Mouse (Mus musculus): Measurements from ENCODE around the gene Gm19935. TPM values are rescaled to one million over a fixed set of nuclear protein-coding genes. Genes with fewer than 3 reads are reported as not detected.

Gm19935 gene
- polyA plus RNA-seq (2012; rRNA removed) = 7.3 and 9.9 TPM in 2 replicates

GRCm38 (mm10) chr8:90817293-90817692, at the start of gene Gm19935:
TSS of gene Gm19935 (minus strand) at chr8:90817393.
- Histone ChIP-seq H3K27me3 (ENCODE audit: control insufficient read depth, insufficient read depth, low read length) (no peaks in the 10 kb centered on the region), H3K27ac (ENCODE audit: insufficient read depth, low read length) (no peak within 1 kb of the TSS), H3K4me1 (ENCODE audit: control insufficient read depth, insufficient read depth, low read length) (no peaks in the 10 kb centered on the region), H3K4me3 (replicated peaks; ENCODE audit: insufficient read depth, low read depth, low read length) (peak within 1 kb of the TSS; percentile 21)
- TF ChIP-seq CTCF (IDR thresholded peaks at IDR 0.05; ENCODE audit: borderline replicate concordance, insufficient read depth, low read depth, low read length) = no peak
- no peak for TF ChIP-seq POLR2A (IDR thresholded peaks at IDR 0.05; ENCODE audit: borderline replicate concordance, insufficient read depth, low read length)
- no peak for DNase-seq
- WGBS = 81% methylated on average over 2 of the region's 2 CpGs

- WGBS = 57% methylated on average over 9 of the region's 9 CpGs
- H3K27ac ChIP-seq (ENCODE audit: insufficient read depth, low read length) = no peak overlapping the region
- TF ChIP-seq POLR2A (IDR thresholded peaks at IDR 0.05; ENCODE audit: borderline replicate concordance, insufficient read depth, low read length) (no peak), CTCF (IDR thresholded peaks at IDR 0.05; ENCODE audit: borderline replicate concordance, insufficient read depth, low read depth, low read length) (no peak)
- no peaks in the 10 kb centered on the region for H3K27me3 ChIP-seq (ENCODE audit: control insufficient read depth, insufficient read depth, low read length)
- no peak overlapping the region for H3K4me3 ChIP-seq (replicated peaks; ENCODE audit: insufficient read depth, low read depth, low read length)
- peaks cover 7% of the 10 kb centered on the region for H3K4me1 ChIP-seq (ENCODE audit: control insufficient read depth, insufficient read depth, low read length)
- DNase-seq = peak in 1 of 2 experiments; percentile 48
Measured at GRCm38 (mm10) chr8:90862038-90862437, 44.8 kb upstream of the Gm19935 start.

- WGBS = 5% methylated on average over 9 of the region's 9 CpGs
- Histone ChIP-seq H3K4me1 (ENCODE audit: control insufficient read depth, insufficient read depth, low read length) (peaks cover 7% of the 10 kb centered on the region), H3K27ac (ENCODE audit: insufficient read depth, low read length) (no peak overlapping the region), H3K27me3 (ENCODE audit: control insufficient read depth, insufficient read depth, low read length) (no peaks in the 10 kb centered on the region), H3K4me3 (replicated peaks; ENCODE audit: insufficient read depth, low read depth, low read length) (no peak overlapping the region)
- TF ChIP-seq POLR2A (IDR thresholded peaks at IDR 0.05; ENCODE audit: borderline replicate concordance, insufficient read depth, low read length) (no peak), CTCF (IDR thresholded peaks at IDR 0.05; ENCODE audit: borderline replicate concordance, insufficient read depth, low read depth, low read length) (no peak)
- DNase-seq = peak; percentile 65 to 75
Measured at GRCm38 (mm10) chr8:90861266-90861944, 44.2 kb upstream of the Gm19935 start.

- WGBS = 92% methylated on average over 2 of the region's 2 CpGs
- no peaks in the 10 kb centered on the region for H3K27me3 ChIP-seq (ENCODE audit: control insufficient read depth, insufficient read depth, low read length)
- no peak overlapping the region for H3K27ac ChIP-seq (ENCODE audit: insufficient read depth, low read length)
- TF ChIP-seq CTCF (IDR thresholded peaks at IDR 0.05; ENCODE audit: borderline replicate concordance, insufficient read depth, low read depth, low read length) (no peak), POLR2A (IDR thresholded peaks at IDR 0.05; ENCODE audit: borderline replicate concordance, insufficient read depth, low read length) (no peak)
- H3K4me3 ChIP-seq (replicated peaks; ENCODE audit: insufficient read depth, low read depth, low read length) = no peak overlapping the region
- DNase-seq = no peak
- peaks cover 7% of the 10 kb centered on the region for H3K4me1 ChIP-seq (ENCODE audit: control insufficient read depth, insufficient read depth, low read length)
Measured at GRCm38 (mm10) chr8:90858071-90858470, 40.9 kb upstream of the Gm19935 start.

- 100% methylated on average over 1 of the region's 1 CpGs for WGBS
- Histone ChIP-seq H3K27ac (ENCODE audit: insufficient read depth, low read length) (no peak overlapping the region), H3K4me1 (ENCODE audit: control insufficient read depth, insufficient read depth, low read length) (peaks cover 7% of the 10 kb centered on the region), H3K4me3 (replicated peaks; ENCODE audit: insufficient read depth, low read depth, low read length) (no peak overlapping the region), H3K27me3 (ENCODE audit: control insufficient read depth, insufficient read depth, low read length) (no peaks in the 10 kb centered on the region)
- TF ChIP-seq POLR2A (IDR thresholded peaks at IDR 0.05; ENCODE audit: borderline replicate concordance, insufficient read depth, low read length) (no peak), CTCF (IDR thresholded peaks at IDR 0.05; ENCODE audit: borderline replicate concordance, insufficient read depth, low read depth, low read length) (no peak)
- DNase-seq = no peak
Measured at GRCm38 (mm10) chr8:90856952-90857351, 39.8 kb upstream of the Gm19935 start.

- WGBS = 93% methylated on average over 3 of the region's 3 CpGs
- Histone ChIP-seq H3K4me3 (replicated peaks; ENCODE audit: insufficient read depth, low read depth, low read length) (no peak overlapping the region), H3K27ac (ENCODE audit: insufficient read depth, low read length) (no peak overlapping the region), H3K4me1 (ENCODE audit: control insufficient read depth, insufficient read depth, low read length) (peaks cover 1% of the 10 kb centered on the region), H3K27me3 (ENCODE audit: control insufficient read depth, insufficient read depth, low read length) (no peaks in the 10 kb centered on the region)
- no peak for TF ChIP-seq POLR2A (IDR thresholded peaks at IDR 0.05; ENCODE audit: borderline replicate concordance, insufficient read depth, low read length)
- TF ChIP-seq CTCF (IDR thresholded peaks at IDR 0.05; ENCODE audit: borderline replicate concordance, insufficient read depth, low read depth, low read length) = no peak
- DNase-seq = no peak
Measured at GRCm38 (mm10) chr8:90856171-90856570, 39.0 kb upstream of the Gm19935 start.

- 34% methylated on average over 10 of the region's 10 CpGs for WGBS
- H3K27ac ChIP-seq (ENCODE audit: insufficient read depth, low read length) = no peak overlapping the region
- no peak overlapping the region for H3K4me3 ChIP-seq (replicated peaks; ENCODE audit: insufficient read depth, low read depth, low read length)
- DNase-seq = no peak
- no peaks in the 10 kb centered on the region for H3K27me3 ChIP-seq (ENCODE audit: control insufficient read depth, insufficient read depth, low read length)
- TF ChIP-seq CTCF (IDR thresholded peaks at IDR 0.05; ENCODE audit: borderline replicate concordance, insufficient read depth, low read depth, low read length) = no peak
- TF ChIP-seq POLR2A (IDR thresholded peaks at IDR 0.05; ENCODE audit: borderline replicate concordance, insufficient read depth, low read length) = no peak
- H3K4me1 ChIP-seq (ENCODE audit: control insufficient read depth, insufficient read depth, low read length) = peaks cover under 1% of the 10 kb centered on the region; the same call in 1 of the 2 replicates
Measured at GRCm38 (mm10) chr8:90854671-90855161, 37.5 kb upstream of the Gm19935 start.

All from cerebellum, adult 2 months (tissue).